Mouse (Mus musculus) gonadal fat pad, adult 2 months (tissue): ENCODE measurements around the gene Olfr480. TPM values are rescaled to one million over a fixed set of nuclear protein-coding genes. Genes with fewer than 3 reads are reported as not detected.

ENCODE experiments used
- DNase-seq: peaks from one replicate; pipeline ENCODE4 v3.0.0-alpha.2; 2012; ENCODE audit warnings: low read depth
- polyA plus RNA-seq: library from polyadenylated mRNA; depleted of rRNA; stranded (reverse); fragments of >200 nt; gene quantifications from 2 replicates; pipeline ENCODE4 v1.2.3, GENCODE M21; 2012; rRNA removed

Olfr480 gene
- not detected in 2 replicates for polyA plus RNA-seq

- no peak for DNase-seq
These were observed at the start of gene Olfr480 for GRCm38 (mm10) chr7:108067246-108067645. Gene Olfr480, minus strand, starts transcription at chr7:108067346.

GRCm38 (mm10) chr7:108100549-108100948 is 33.4 kb upstream of the Olfr480 start, which contains the start of gene Olfr483:
Gene Olfr483, plus strand, starts transcription at chr7:108100849.
- no peak for DNase-seq

- no peak for DNase-seq
These were observed 30.3 kb upstream of the Olfr480 start, which contains the start of gene Olfr482 for GRCm38 (mm10) chr7:108097486-108097885. Gene Olfr482, minus strand, starts transcription at chr7:108097586.

GRCm38 (mm10) chr7:108079555-108079954 is 12.4 kb upstream of the Olfr480 start, which contains the start of gene Olfr481:
Gene Olfr481, plus strand, starts transcription at chr7:108079855.
- DNase-seq: no peak

- DNase-seq: no peak
These were observed 16.8 kb downstream of the Olfr480 start, which contains the start of gene Olfr479 for GRCm38 (mm10) chr7:108050393-108050792. Gene Olfr479, plus strand, starts transcription at chr7:108050693.

- DNase-seq: no peak
These were observed 33.3 kb downstream of the Olfr480 start, which contains the start of gene Olfr478 for GRCm38 (mm10) chr7:108033889-108034288. Gene Olfr478, minus strand, starts transcription at chr7:108033989.

Other genes starting within 250 kb of the Olfr480 start
- not detected in 2 replicates for gene Olfr469, start 241.8 kb downstream of the Olfr480 start, polyA plus RNA-seq
- not detected in 2 replicates for gene Olfr470, start 219.9 kb downstream of the Olfr480 start, polyA plus RNA-seq
- not detected in 2 replicates for gene Olfr472, start 169.4 kb downstream of the Olfr480 start, polyA plus RNA-seq
- gene Olfr473, start 136.9 kb downstream of the Olfr480 start, polyA plus RNA-seq: not detected in 2 replicates
- gene Olfr474, start 112.7 kb downstream of the Olfr480 start, polyA plus RNA-seq: not detected in 2 replicates
- not detected in 2 replicates for gene Olfr476, start 102.5 kb downstream of the Olfr480 start, polyA plus RNA-seq
- not detected in 2 replicates for gene Olfr477, start 80.7 kb downstream of the Olfr480 start, polyA plus RNA-seq
- not detected in 2 replicates for gene Olfr478, start 33.4 kb downstream of the Olfr480 start, polyA plus RNA-seq
- not detected in 2 replicates for gene Olfr479, start 16.7 kb downstream of the Olfr480 start, polyA plus RNA-seq
- gene Olfr481, start 12.5 kb upstream of the Olfr480 start, polyA plus RNA-seq: not detected in 2 replicates
- not detected in 2 replicates for gene Olfr482, start 30.2 kb upstream of the Olfr480 start, polyA plus RNA-seq
- not detected in 2 replicates for gene Olfr483, start 33.5 kb upstream of the Olfr480 start, polyA plus RNA-seq
- not detected in 2 replicates for gene Olfr484, start 60.1 kb upstream of the Olfr480 start, polyA plus RNA-seq
- not detected in 2 replicates for gene Olfr485, start 92.5 kb upstream of the Olfr480 start, polyA plus RNA-seq
- not detected in 2 replicates for gene Olfr486, start 105.4 kb upstream of the Olfr480 start, polyA plus RNA-seq
- not detected in 2 replicates for gene Olfr487, start 147.3 kb upstream of the Olfr480 start, polyA plus RNA-seq
- not detected in 2 replicates for gene Olfr488, start 191.0 kb upstream of the Olfr480 start, polyA plus RNA-seq
- not detected in 2 replicates for gene Olfr490, start 221.6 kb upstream of the Olfr480 start, polyA plus RNA-seq
- gene Olfr491, start 246.1 kb upstream of the Olfr480 start, polyA plus RNA-seq: 0.14 TPM in 1 of 2 replicates, not detected in the other